Mouse (Mus musculus) hindbrain, embryonic 15.5 days (tissue): ENCODE measurements around the gene Ccdc137. TPM values are rescaled to one million over a fixed set of nuclear protein-coding genes. Genes with fewer than 3 reads are reported as not detected.
A peak's percentile ranks its signal among the peaks of the same experiment; 100 is the strongest.

Experiments
- ATAC-seq: fragments of 200-750 bp; cut with Nextera tagmentation; 2 replicates; pipeline ENCODE4 v1.8.0; 2017; ENCODE audit warnings: low read depth, moderate number of reproducible peaks, moderate TSS enrichment; ENCODE audit not compliant: low FRiP score
- H3K27ac ChIP-seq: fragments of 300-500 bp; sonication (generic); replicated peaks from 2 replicates; pipeline ENCODE4 v1.5.1; 2015; ENCODE audit warnings: mild to moderate bottlenecking, inconsistent platforms
- H3K27me3 ChIP-seq: fragments of 300-500 bp; sonication (generic); 2 replicates; pipeline ENCODE4 v1.6.1; 2015; ENCODE audit warnings: control low read depth, inconsistent platforms
- H3K36me3 ChIP-seq: fragments of 300-500 bp; sonication (generic); 2 replicates; pipeline ENCODE4 v1.6.1; 2015; ENCODE audit warnings: control low read depth, inconsistent platforms
- H3K4me1 ChIP-seq: fragments of 300-500 bp; sonication (generic); replicated peaks from 2 replicates; pipeline ENCODE4 v1.6.1; 2015; ENCODE audit warnings: control low read depth, inconsistent platforms
- H3K4me2 ChIP-seq: fragments of 300-500 bp; sonication (generic); 2 replicates; pipeline ENCODE4 v1.6.1; 2015; ENCODE audit warnings: moderate library complexity, mild to moderate bottlenecking, inconsistent platforms
- H3K4me3 ChIP-seq: fragments of 300-500 bp; sonication (generic); 2 replicates; pipeline ENCODE4 v1.5.1; 2015; ENCODE audit warnings: mild to moderate bottlenecking, inconsistent platforms
- H3K9ac ChIP-seq: fragments of 300-500 bp; sonication (generic); 2 replicates; pipeline ENCODE4 v1.6.1; 2015; ENCODE audit warnings: inconsistent platforms
- H3K9me3 ChIP-seq: fragments of 300-500 bp; sonication (generic); 2 replicates; pipeline ENCODE4 v1.6.1; 2016; ENCODE audit warnings: control low read depth, inconsistent platforms
- WGBS: fragments of 180-500 bp; shearing (Covaris S2); methylation state at CpG from one replicate; pipeline ENCODE4 v1.1.7; 2015; 5-methylcytosine and 5-hydroxymethylcytosine counted together
- polyA plus RNA-seq: library from polyadenylated mRNA; unstranded; fragments of >200 nt; fragmentation: Nextera tagmentation; extraction: Ambion mirVana; gene quantifications from 2 replicates; pipeline ENCODE4 v1.2.1, GENCODE M21; 2015

Ccdc137 gene
- polyA plus RNA-seq, 1 experiment from 2014 or later: 24.8 TPM

DNA sequence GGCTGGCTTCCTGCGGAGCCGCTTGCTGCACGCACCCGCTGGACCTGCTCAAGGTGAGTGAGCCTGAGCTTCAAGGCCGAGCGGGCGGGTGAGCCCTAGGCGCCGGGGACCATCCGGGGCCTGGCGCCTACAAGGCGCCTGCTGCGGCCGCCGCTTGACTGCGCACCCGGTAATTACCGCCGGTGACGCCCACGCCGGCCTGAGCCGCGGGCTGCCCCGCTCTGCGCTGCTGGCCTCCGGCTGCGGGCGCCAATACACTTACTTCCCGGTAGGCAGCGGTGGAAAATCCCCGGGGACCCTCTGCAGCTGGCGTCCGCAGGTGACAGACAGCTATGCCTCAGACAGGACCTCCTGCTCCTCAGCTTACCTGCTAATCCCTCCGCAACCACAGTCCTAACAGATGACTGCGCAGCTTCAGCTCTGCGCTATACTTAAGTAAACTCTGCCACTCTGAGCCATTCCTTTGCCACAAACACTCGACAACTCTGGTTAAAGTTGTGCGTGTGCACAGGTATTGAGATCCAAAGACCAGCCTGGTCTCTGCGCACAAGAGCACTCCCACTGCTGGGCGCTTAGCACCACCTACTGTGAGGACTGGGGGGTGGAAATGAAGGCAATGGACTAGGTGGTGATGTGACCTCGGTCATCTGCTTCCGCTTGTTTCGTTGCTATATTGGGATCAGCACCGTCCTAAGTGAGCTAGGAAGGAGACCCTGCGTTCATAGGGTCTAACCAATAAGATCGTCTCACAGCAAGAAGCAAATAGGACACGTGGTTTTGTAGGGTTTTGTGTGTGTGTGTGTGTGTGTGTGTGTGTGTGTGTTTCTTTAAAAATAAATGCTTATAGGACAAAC lies 34.3 kb downstream of the Ccdc137 start:
- no peaks in the 10 kb centered on the region for H3K9me3 ChIP-seq
- under 1% methylated on average over 45 of the region's 48 CpGs for WGBS
- ATAC-seq: peak; percentile 19
- H3K27ac ChIP-seq: peak overlapping the region; percentile 71
- no peaks in the 10 kb centered on the region for H3K27me3 ChIP-seq
- peaks cover 39% of the 10 kb centered on the region for H3K36me3 ChIP-seq
- H3K4me2 ChIP-seq: peak overlapping the region; percentile 94
- H3K9ac ChIP-seq: peak overlapping the region; percentile 73
- H3K4me3 ChIP-seq: peak overlapping the region; percentile 66
- peaks cover 37% of the 10 kb centered on the region for H3K4me1 ChIP-seq

DNA sequence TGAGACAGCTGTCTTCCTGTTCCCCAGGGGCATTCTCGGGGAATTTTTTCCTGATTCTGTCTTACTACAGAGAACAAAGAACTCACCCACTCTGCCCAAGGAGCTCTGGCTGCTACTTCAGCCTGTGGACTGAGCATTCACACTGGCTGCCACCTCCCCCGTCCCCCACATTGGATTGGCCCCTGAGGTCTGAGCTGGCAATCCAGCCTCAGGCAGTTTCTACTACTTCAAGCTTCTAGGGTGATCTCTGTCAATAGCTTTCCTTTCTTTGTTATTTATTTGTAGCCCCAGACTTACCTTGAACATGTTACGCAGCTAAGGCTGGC lies 34.9 kb downstream of the Ccdc137 start:
- ATAC-seq: no peak
- H3K27me3 ChIP-seq: no peaks in the 10 kb centered on the region
- peak overlapping the region; percentile 37 for H3K9ac ChIP-seq
- H3K4me2 ChIP-seq: peak overlapping the region; percentile 94
- peaks cover 35% of the 10 kb centered on the region for H3K36me3 ChIP-seq
- peaks cover 37% of the 10 kb centered on the region for H3K4me1 ChIP-seq
- H3K4me3 ChIP-seq: peak overlapping the region; percentile 66
- 20% methylated on average over 3 of the region's 3 CpGs for WGBS
- peak overlapping the region; percentile 71 for H3K27ac ChIP-seq
- no peaks in the 10 kb centered on the region for H3K9me3 ChIP-seq

DNA sequence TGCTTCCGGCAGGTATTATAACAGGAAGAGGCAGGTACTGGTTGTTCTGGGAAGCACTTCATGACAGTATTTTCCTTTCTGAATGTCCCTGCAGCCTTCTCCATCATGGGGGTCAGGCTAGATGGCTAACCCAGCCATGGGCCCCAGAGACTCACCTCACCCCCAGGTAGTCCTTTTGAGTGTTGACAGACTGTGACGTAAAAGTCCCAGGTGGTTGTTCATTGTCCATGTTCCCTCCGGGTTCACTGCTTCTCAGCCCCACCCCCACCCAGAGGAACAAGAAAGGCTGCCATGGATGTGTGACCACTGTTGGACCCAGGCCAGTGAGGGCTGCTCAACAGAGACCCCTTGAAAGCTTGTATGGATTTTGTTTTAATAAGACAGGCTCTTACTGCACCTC lies 35.4 kb downstream of the Ccdc137 start:
- peak overlapping the region; percentile 66 for H3K4me3 ChIP-seq
- no peaks in the 10 kb centered on the region for H3K9me3 ChIP-seq
- ATAC-seq: no peak
- peaks cover 30% of the 10 kb centered on the region for H3K36me3 ChIP-seq
- peak overlapping the region; percentile 37 for H3K9ac ChIP-seq
- WGBS: 50% methylated on average over 3 of the region's 3 CpGs
- peaks cover 37% of the 10 kb centered on the region for H3K4me1 ChIP-seq
- H3K4me2 ChIP-seq: peak overlapping the region; percentile 94
- peak overlapping the region; percentile 71 for H3K27ac ChIP-seq
- no peaks in the 10 kb centered on the region for H3K27me3 ChIP-seq

DNA sequence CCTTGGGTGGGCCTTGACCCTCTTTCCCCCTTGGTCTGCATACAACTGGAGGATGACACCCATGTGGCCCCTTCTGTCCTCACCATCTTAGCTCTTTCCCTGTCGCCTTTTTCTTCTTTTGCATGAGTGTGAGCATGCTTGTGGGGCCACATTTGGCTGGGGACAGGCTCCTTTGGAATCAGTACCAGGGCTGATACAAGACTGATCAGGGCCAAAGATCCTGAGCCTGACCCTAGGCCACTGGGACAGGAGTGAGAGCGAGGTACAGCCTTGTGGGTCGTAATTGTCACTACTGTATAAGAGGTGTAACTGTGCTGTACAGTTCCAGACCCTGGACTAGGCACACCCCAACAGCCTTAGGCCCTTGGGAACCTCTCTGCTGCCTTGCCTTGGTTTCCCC lies 36.0 kb downstream of the Ccdc137 start:
- no peak overlapping the region for H3K27ac ChIP-seq
- no peaks in the 10 kb centered on the region for H3K9me3 ChIP-seq
- H3K4me2 ChIP-seq: no peak overlapping the region
- WGBS: 89% methylated on average over 3 of the region's 3 CpGs
- H3K4me1 ChIP-seq: peaks cover 37% of the 10 kb centered on the region
- ATAC-seq: no peak
- no peak overlapping the region for H3K4me3 ChIP-seq
- no peak overlapping the region for H3K9ac ChIP-seq
- no peaks in the 10 kb centered on the region for H3K27me3 ChIP-seq
- H3K36me3 ChIP-seq: peaks cover 27% of the 10 kb centered on the region

DNA sequence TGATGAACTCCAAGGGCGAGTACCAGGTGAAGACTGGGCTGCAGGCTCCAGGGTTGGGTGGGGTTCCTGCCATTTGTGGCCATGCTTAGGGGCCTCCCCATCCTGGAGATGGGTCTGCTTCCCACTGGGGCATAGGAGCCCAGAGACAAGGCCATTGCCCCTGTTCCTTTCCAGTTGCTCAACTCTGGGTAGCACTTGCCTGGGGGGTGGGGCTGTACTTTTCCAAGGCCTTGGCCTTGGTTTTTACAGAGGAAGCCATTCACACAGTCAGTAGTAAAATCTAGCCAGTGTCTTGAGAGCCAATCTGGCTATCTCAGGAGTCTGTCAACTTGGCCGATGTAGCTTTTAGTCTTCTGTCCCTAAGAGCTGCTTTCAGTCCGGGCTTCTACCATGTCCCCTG lies 39.5 kb downstream of the Ccdc137 start:
- WGBS: 96% methylated on average over 3 of the region's 3 CpGs
- Histone ChIP-seq H3K4me1 (peaks cover 16% of the 10 kb centered on the region), H3K9ac (no peak overlapping the region), H3K27me3 (no peaks in the 10 kb centered on the region), H3K4me2 (no peak overlapping the region), H3K27ac (no peak overlapping the region), H3K4me3 (no peak overlapping the region), H3K9me3 (no peaks in the 10 kb centered on the region), H3K36me3 (peaks cover 26% of the 10 kb centered on the region)
- ATAC-seq: no peak

DNA sequence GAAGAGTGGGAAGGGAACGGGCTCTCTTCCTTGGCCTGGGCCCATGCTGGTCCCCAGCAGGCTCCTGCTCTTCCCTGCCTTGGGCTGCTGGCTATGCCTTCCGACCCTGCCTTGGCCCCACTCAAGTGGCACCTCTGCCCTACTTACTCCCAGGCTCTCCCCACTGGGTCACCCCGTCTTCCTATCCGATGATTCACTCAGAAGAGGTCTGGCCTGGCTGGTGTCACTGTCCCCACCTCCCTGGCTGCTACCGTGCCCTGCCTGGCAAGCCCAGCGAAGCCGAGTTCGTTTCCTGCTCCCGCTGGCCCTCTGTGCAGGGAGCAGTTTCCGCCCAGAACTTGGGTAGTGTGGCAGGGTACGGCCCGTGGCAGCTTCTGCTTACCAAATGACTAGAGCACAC lies 40.3 kb downstream of the Ccdc137 start:
- Histone ChIP-seq H3K4me2 (no peak overlapping the region), H3K4me3 (no peak overlapping the region), H3K27me3 (no peaks in the 10 kb centered on the region), H3K4me1 (peaks cover 8% of the 10 kb centered on the region), H3K27ac (no peak overlapping the region), H3K9me3 (no peaks in the 10 kb centered on the region), H3K9ac (no peak overlapping the region), H3K36me3 (peaks cover 26% of the 10 kb centered on the region)
- 95% methylated on average over 12 of the region's 12 CpGs for WGBS
- ATAC-seq: no peak

DNA sequence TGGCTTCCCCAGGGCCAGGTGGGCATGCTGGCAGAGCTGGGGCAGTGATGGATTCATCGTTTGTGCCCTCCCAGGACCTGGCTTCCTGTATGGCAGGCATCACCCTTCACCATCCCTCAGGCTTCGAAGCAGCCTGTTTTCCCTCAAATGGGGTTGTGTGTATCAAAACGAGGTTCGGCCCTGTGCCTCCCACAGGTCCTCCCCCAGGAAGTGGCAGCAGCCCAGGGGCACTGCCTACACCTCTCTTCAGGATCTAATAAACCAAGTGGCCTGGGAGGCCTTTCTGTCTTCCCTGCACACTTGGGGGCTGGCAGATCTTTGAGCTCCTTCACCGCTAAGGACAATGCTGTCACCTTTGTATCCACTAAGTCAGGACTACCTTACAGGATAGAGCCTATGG lies 41.0 kb downstream of the Ccdc137 start:
- 89% methylated on average over 5 of the region's 5 CpGs for WGBS
- 0 out of 2 replicates have a peak, but pooled peaks cover 1% of the 10 kb centered on the region for H3K4me1 ChIP-seq
- peaks cover 26% of the 10 kb centered on the region for H3K36me3 ChIP-seq
- H3K9ac ChIP-seq: no peak overlapping the region
- no peak overlapping the region for H3K4me3 ChIP-seq
- no peaks in the 10 kb centered on the region for H3K27me3 ChIP-seq
- ATAC-seq: no peak
- H3K9me3 ChIP-seq: no peaks in the 10 kb centered on the region
- H3K4me2 ChIP-seq: no peak overlapping the region
- H3K27ac ChIP-seq: no peak overlapping the region

DNA sequence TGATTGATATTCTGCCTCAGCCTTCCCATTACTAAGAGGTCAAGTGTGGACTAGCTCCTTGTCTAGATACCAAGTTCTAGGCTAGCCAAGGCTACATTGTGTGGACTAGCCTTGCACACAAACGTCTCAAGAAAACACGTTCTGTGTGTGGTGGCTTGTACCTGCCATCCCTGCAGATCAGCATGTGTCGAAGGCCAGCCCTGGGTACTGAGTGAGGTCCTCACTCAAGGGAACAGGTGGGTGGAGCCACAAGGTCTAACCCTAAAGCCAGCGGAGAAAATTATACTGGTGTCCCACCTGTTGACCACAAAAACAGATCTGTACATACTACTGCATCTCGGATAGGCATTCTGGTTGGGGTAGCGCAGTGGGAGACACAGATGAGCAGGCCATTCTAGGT lies 42.0 kb downstream of the Ccdc137 start:
- no peak overlapping the region for H3K4me2 ChIP-seq
- no peaks in the 10 kb centered on the region for H3K9me3 ChIP-seq
- WGBS: 82% methylated on average over 6 of the region's 6 CpGs
- H3K9ac ChIP-seq: no peak overlapping the region
- ATAC-seq: no peak
- H3K36me3 ChIP-seq: peaks cover 25% of the 10 kb centered on the region
- H3K4me1 ChIP-seq: no peaks in the 10 kb centered on the region
- no peak overlapping the region for H3K4me3 ChIP-seq
- H3K27me3 ChIP-seq: no peaks in the 10 kb centered on the region
- no peak overlapping the region for H3K27ac ChIP-seq

DNA sequence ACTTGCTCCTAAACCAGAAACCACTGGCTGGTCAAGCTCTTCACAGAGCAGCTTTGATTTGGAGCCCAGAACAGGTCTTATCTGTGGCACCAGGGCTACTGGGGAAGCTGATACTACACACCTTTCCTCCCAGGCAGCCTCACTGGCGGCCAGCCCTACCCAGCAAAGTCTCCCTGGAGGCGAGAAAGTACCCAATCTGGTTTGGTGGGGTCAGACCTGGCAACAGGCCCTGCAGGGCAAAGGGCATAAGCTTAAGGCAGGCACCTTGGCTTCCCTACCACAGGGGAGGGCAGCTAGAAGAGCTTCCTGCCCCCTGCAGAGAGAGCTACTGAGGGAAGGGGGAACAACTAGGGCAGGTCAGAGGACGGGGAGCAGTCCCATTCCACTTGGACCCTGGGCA lies 42.4 kb downstream of the Ccdc137 start:
- 32% methylated on average over 3 of the region's 3 CpGs for WGBS
- no peaks in the 10 kb centered on the region for H3K4me1 ChIP-seq
- no peak overlapping the region for H3K4me3 ChIP-seq

DNA sequence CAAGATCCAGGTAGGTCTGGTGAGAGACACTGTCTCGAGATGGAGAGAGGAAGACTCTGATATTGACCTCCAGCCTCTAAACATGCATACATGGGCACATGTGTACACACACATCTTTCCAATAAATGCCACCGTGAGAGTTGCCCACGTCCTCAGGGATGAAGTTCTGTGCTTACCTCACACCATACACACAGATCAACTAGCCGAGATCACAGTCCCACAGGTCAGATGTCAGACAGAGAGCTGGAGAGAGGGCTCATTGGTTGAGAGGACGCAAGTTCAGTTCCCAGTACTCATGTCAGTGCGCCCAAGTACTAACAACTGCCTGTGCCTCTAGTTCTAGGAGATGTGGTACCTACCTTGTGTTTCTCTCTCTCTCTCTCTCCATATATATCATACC lies 43.1 kb downstream of the Ccdc137 start:
- H3K27ac ChIP-seq: no peak overlapping the region
- no peak overlapping the region for H3K4me3 ChIP-seq
- peaks cover 14% of the 10 kb centered on the region for H3K36me3 ChIP-seq
- no peaks in the 10 kb centered on the region for H3K9me3 ChIP-seq
- no peaks in the 10 kb centered on the region for H3K4me1 ChIP-seq
- WGBS: 72% methylated on average over 6 of the region's 6 CpGs
- ATAC-seq: no peak
- no peaks in the 10 kb centered on the region for H3K27me3 ChIP-seq
- H3K4me2 ChIP-seq: no peak overlapping the region
- no peak overlapping the region for H3K9ac ChIP-seq

More for the DNA sequence above, 42.4 kb downstream of the Ccdc137 start:
- Histone ChIP-seq H3K9ac (no peak overlapping the region), H3K27ac (no peak overlapping the region), H3K36me3 (peaks cover 21% of the 10 kb centered on the region), H3K4me2 (no peak overlapping the region), H3K27me3 (no peaks in the 10 kb centered on the region), H3K9me3 (no peaks in the 10 kb centered on the region)
- no peak for ATAC-seq

DNA sequence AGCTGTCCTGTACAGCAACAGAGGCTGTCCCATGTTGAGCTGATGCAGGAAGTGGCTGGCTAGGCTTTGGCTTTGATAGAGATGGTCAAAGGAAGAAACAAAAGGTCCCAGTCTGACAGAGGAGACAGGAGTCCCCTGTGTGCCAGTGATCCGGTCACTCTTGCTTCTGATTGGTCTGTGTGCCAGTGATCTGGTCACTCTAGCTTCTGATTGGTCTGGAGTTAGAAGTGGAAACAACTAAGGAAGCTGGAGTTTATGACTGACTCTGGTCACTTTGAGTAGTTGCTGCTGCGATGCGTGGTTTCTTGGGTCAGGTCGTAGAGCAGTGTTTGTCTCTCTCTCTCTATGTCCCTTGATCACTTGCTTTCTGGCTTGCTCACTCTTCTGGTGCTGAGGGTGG lies 43.8 kb downstream of the Ccdc137 start:
- H3K27ac ChIP-seq: no peak overlapping the region
- 94% methylated on average over 4 of the region's 4 CpGs for WGBS
- H3K4me3 ChIP-seq: no peak overlapping the region
- no peaks in the 10 kb centered on the region for H3K27me3 ChIP-seq
- H3K36me3 ChIP-seq: peaks cover 9% of the 10 kb centered on the region
- no peak overlapping the region for H3K9ac ChIP-seq
- no peaks in the 10 kb centered on the region for H3K4me1 ChIP-seq
- no peak overlapping the region for H3K4me2 ChIP-seq
- no peaks in the 10 kb centered on the region for H3K9me3 ChIP-seq
- ATAC-seq: no peak

DNA sequence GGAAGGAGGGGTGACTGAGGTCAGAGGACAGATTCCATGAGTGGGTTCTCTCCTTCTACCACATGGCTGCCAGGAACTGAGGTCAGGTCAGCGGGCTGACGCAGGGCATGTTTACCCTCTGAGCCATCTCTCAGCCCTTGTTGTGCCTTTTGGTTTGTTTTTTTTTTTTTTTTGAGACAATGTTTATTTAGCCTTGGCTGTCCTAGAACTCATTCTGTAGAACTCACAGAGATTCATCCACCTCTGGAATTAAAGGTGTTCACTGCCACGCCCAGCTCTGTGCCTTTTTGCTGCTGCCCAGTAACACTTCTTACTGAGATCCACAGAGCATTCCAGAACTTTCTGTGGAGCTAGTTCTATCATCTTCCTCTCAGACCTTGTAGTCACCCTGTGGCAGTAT lies 47.7 kb downstream of the Ccdc137 start:
- no peaks in the 10 kb centered on the region; the same call in 1 of the 2 replicates for H3K4me1 ChIP-seq
- no peak overlapping the region for H3K9ac ChIP-seq
- no peak overlapping the region for H3K4me2 ChIP-seq
- no peaks in the 10 kb centered on the region for H3K9me3 ChIP-seq
- H3K36me3 ChIP-seq: no peaks in the 10 kb centered on the region
- WGBS: 93% methylated on average over 3 of the region's 3 CpGs
- no peak for ATAC-seq
- no peak overlapping the region for H3K4me3 ChIP-seq
- no peak overlapping the region for H3K27ac ChIP-seq
- no peaks in the 10 kb centered on the region for H3K27me3 ChIP-seq

DNA sequence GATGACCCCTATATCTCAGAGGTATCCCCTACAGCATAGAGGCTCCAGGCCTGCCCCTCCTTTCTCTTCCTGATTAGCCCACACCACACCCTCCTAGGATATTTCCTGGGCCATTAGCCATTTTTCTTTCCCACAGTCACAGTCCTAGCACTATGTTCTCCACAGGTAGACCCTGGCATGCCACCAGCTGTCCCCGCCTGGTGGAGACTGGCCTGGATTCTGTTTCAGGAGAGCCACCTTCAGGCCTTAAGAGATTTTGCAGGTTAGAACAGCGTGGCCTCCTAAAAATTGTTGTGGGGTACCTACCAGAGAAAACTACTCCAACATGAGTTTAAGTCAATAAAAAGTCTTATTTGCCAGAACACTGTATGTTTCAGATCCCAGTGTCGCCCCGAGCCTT lies 49.0 kb downstream of the Ccdc137 start:
- no peak overlapping the region for H3K4me3 ChIP-seq
- no peak overlapping the region for H3K4me2 ChIP-seq
- H3K36me3 ChIP-seq: no peaks in the 10 kb centered on the region
- 61% methylated on average over 4 of the region's 4 CpGs for WGBS
- no peak overlapping the region for H3K27ac ChIP-seq
- no peaks in the 10 kb centered on the region; the same call in 1 of the 2 replicates for H3K4me1 ChIP-seq
- no peaks in the 10 kb centered on the region for H3K9me3 ChIP-seq
- H3K9ac ChIP-seq: no peak overlapping the region
- H3K27me3 ChIP-seq: no peaks in the 10 kb centered on the region
- ATAC-seq: no peak
